Mouse (Mus musculus): Measurements from ENCODE around the gene Impdh2.

- TF ChIP-seq CTCF (IDR thresholded peaks at IDR 0.05; ENCODE audit: low read depth) (peak; percentile 22), EP300 (IDR thresholded peaks at IDR 0.05; ENCODE audit: low read depth) (no peak)
These were observed at the start of gene Impdh2 for GRCm38 (mm10) chr9:108560227-108560841.

Measured in liver, postnatal 0 days (tissue).